Mouse (Mus musculus) urinary bladder, adult 18-20 months (tissue): ENCODE data around the gene Mcm9.
"Not testable (repeated sequence)": the region's sequence is repeated elsewhere in the genome, so short reads cannot be mapped to it uniquely, and the experiment has no call there.

Experiments used
- DNase-seq, 2 experiments: peaks; one replicate each; pipeline ENCODE4 v3.0.0; 2022; ENCODE audit warnings: low spot score in 2 of 2, mixed read lengths in 2 of 2

The Mcm9 gene

GRCm38 (mm10) chr10:53502471-53502870 lies 127.8 kb downstream of the Mcm9 start:
- DNase-seq = no peak

GRCm38 (mm10) chr10:53499518-53499917 lies 130.7 kb downstream of the Mcm9 start:
- DNase-seq = no peak

GRCm38 (mm10) chr10:53495349-53495748 lies 134.9 kb downstream of the Mcm9 start:
- not testable (repeated sequence) for DNase-seq

GRCm38 (mm10) chr10:53493954-53494353 lies 136.3 kb downstream of the Mcm9 start:
- DNase-seq = no peak
